Mouse (Mus musculus): ENCODE results near the gene Ttc8.

Ttc8 gene

GRCm38 (mm10) chr12:98973461-98973860 lies 53.1 kb downstream of the Ttc8 start:
- no peak for DNase-seq (ENCODE audit: low spot score)

- no peak for DNase-seq (ENCODE audit: low spot score)
Observed at GRCm38 (mm10) chr12:98974157-98974804, 53.9 kb downstream of the Ttc8 start.

- no peak for DNase-seq (ENCODE audit: low spot score)
Observed at GRCm38 (mm10) chr12:98981081-98981480, 60.7 kb downstream of the Ttc8 start.

GRCm38 (mm10) chr12:98984785-98985184 lies 64.4 kb downstream of the Ttc8 start:
- no peak for DNase-seq (ENCODE audit: low spot score)

GRCm38 (mm10) chr12:98991076-98991829 lies 70.9 kb downstream of the Ttc8 start:
- DNase-seq (ENCODE audit: low spot score): no peak

GRCm38 (mm10) chr12:98991830-98992216 lies 71.4 kb downstream of the Ttc8 start:
- DNase-seq (ENCODE audit: low spot score): no peak

- no peak for DNase-seq (ENCODE audit: low spot score)
Observed at GRCm38 (mm10) chr12:98993736-98994135, 73.4 kb downstream of the Ttc8 start.

- no peak for DNase-seq (ENCODE audit: low spot score)
Observed at GRCm38 (mm10) chr12:98994366-98994765, 74.0 kb downstream of the Ttc8 start.

GRCm38 (mm10) chr12:98995881-98996280 lies 75.5 kb downstream of the Ttc8 start:
- DNase-seq (ENCODE audit: low spot score): no peak

GRCm38 (mm10) chr12:98996581-98996988 lies 76.2 kb downstream of the Ttc8 start:
- DNase-seq (ENCODE audit: low spot score): no peak

- DNase-seq (ENCODE audit: low spot score): no peak
Observed at GRCm38 (mm10) chr12:98997046-98997445, 76.7 kb downstream of the Ttc8 start.

GRCm38 (mm10) chr12:98998662-98999428 lies 78.5 kb downstream of the Ttc8 start:
- no peak for DNase-seq (ENCODE audit: low spot score)

- DNase-seq (ENCODE audit: low spot score): no peak
Observed at GRCm38 (mm10) chr12:99000310-99000709, 79.9 kb downstream of the Ttc8 start.

- no peak for DNase-seq (ENCODE audit: low spot score)
Observed at GRCm38 (mm10) chr12:99003046-99003445, 82.7 kb downstream of the Ttc8 start.

GRCm38 (mm10) chr12:99004752-99005151 lies 84.4 kb downstream of the Ttc8 start:
- DNase-seq (ENCODE audit: low spot score): no peak

- no peak for DNase-seq (ENCODE audit: low spot score)
Observed at GRCm38 (mm10) chr12:99008786-99009185, 88.4 kb downstream of the Ttc8 start.

- DNase-seq (ENCODE audit: low spot score): no peak
Observed at GRCm38 (mm10) chr12:99009430-99009829, 89.1 kb downstream of the Ttc8 start.

GRCm38 (mm10) chr12:99010044-99010443 lies 89.7 kb downstream of the Ttc8 start:
- DNase-seq (ENCODE audit: low spot score): no peak

GRCm38 (mm10) chr12:99011161-99011861 lies 90.9 kb downstream of the Ttc8 start:
- no peak for DNase-seq (ENCODE audit: low spot score)

- DNase-seq (ENCODE audit: low spot score): no peak
Observed at GRCm38 (mm10) chr12:99015870-99016269, 95.5 kb downstream of the Ttc8 start.

- DNase-seq (ENCODE audit: low spot score): no peak
Observed at GRCm38 (mm10) chr12:99024430-99024960, 104.1 kb downstream of the Ttc8 start.

- no peak for DNase-seq (ENCODE audit: low spot score)
Observed at GRCm38 (mm10) chr12:99026291-99026690, 105.9 kb downstream of the Ttc8 start.
